Mouse (Mus musculus) midbrain, embryonic 13.5 days (tissue): ENCODE measurements at regions not wholly inside any gene's neighbourhood (a gene's known extent, or its start where the extent isn't known, plus 50 kb on each side); places are given as distances from the start of the nearest gene placed in this dataset.

Source experiments
- ATAC-seq: fragments of 200-750 bp; cut with Nextera tagmentation; 2 replicates; pipeline ENCODE4 v1.8.0; 2017; ENCODE audit warnings: mild to moderate bottlenecking, moderate TSS enrichment, moderate library complexity
- H3K27ac ChIP-seq: fragments of 300-500 bp; sonication (generic); 2 replicates; pipeline ENCODE4 v1.5.1; 2015; ENCODE audit warnings: inconsistent platforms, mild to moderate bottlenecking, moderate library complexity
- H3K27me3 ChIP-seq: fragments of 300-500 bp; sonication (generic); 2 replicates; pipeline ENCODE4 v1.6.1; 2015; ENCODE audit warnings: mild to moderate bottlenecking, inconsistent platforms
- H3K36me3 ChIP-seq: fragments of 300-500 bp; sonication (generic); 2 replicates; pipeline ENCODE4 v1.6.1; 2015; ENCODE audit warnings: mild to moderate bottlenecking, inconsistent platforms
- H3K4me1 ChIP-seq: fragments of 300-500 bp; sonication (generic); replicated peaks from 2 replicates; pipeline ENCODE4 v1.6.1; 2015; ENCODE audit warnings: inconsistent platforms
- H3K4me2 ChIP-seq: fragments of 300-500 bp; sonication (generic); replicated peaks from 2 replicates; pipeline ENCODE4 v1.6.1; 2015; ENCODE audit warnings: moderate library complexity, mild to moderate bottlenecking, inconsistent platforms
- H3K4me3 ChIP-seq: fragments of 300-500 bp; sonication (generic); replicated peaks from 2 replicates; pipeline ENCODE4 v1.5.1; 2015; ENCODE audit warnings: mild to moderate bottlenecking, inconsistent platforms
- H3K9ac ChIP-seq: fragments of 300-500 bp; sonication (generic); replicated peaks from 2 replicates; pipeline ENCODE4 v1.6.1; 2015; ENCODE audit warnings: mild to moderate bottlenecking, inconsistent platforms
- H3K9me3 ChIP-seq: fragments of 300-500 bp; sonication (generic); 2 replicates; pipeline ENCODE4 v1.6.1; 2016; ENCODE audit warnings: mild to moderate bottlenecking, inconsistent platforms
- WGBS: fragments of 180-500 bp; shearing (Covaris S2); methylation state at CpG from one replicate; pipeline ENCODE4 v1.1.7; 2015; 5-methylcytosine and 5-hydroxymethylcytosine counted together

- no peak overlapping the region for H3K27ac ChIP-seq
- ATAC-seq, result no peak
- H3K4me2 ChIP-seq, result no peak overlapping the region
- no peaks in the 10 kb centered on the region for H3K27me3 ChIP-seq
- H3K9ac ChIP-seq, result no peak overlapping the region
- H3K9me3 ChIP-seq, result no peaks in the 10 kb centered on the region
- 92% methylated on average over 5 of the region's 5 CpGs for WGBS
- H3K4me3 ChIP-seq, result no peak overlapping the region
- H3K4me1 ChIP-seq, result 0 out of 2 replicates have a peak, but pooled peaks cover 8% of the 10 kb centered on the region
- no peaks in the 10 kb centered on the region for H3K36me3 ChIP-seq
Observed at GRCm38 (mm10) chr15:86738776-86739175, 524.5 kb downstream of the Tbc1d22a start.

- Histone ChIP-seq H3K9ac (no peak overlapping the region), H3K36me3 (no peaks in the 10 kb centered on the region), H3K4me3 (no peak overlapping the region), H3K4me1 (peaks cover 17% of the 10 kb centered on the region; the same call in 1 of the 2 replicates), H3K9me3 (no peaks in the 10 kb centered on the region), H3K4me2 (no peak overlapping the region), H3K27me3 (no peaks in the 10 kb centered on the region), H3K27ac (peak overlapping the region; percentile 39)
- 61% methylated on average over 10 of the region's 10 CpGs for WGBS
- ATAC-seq, result peak; percentile 83
Observed at GRCm38 (mm10) chr15:86751436-86752136, 537.3 kb downstream of the Tbc1d22a start.

DNA sequence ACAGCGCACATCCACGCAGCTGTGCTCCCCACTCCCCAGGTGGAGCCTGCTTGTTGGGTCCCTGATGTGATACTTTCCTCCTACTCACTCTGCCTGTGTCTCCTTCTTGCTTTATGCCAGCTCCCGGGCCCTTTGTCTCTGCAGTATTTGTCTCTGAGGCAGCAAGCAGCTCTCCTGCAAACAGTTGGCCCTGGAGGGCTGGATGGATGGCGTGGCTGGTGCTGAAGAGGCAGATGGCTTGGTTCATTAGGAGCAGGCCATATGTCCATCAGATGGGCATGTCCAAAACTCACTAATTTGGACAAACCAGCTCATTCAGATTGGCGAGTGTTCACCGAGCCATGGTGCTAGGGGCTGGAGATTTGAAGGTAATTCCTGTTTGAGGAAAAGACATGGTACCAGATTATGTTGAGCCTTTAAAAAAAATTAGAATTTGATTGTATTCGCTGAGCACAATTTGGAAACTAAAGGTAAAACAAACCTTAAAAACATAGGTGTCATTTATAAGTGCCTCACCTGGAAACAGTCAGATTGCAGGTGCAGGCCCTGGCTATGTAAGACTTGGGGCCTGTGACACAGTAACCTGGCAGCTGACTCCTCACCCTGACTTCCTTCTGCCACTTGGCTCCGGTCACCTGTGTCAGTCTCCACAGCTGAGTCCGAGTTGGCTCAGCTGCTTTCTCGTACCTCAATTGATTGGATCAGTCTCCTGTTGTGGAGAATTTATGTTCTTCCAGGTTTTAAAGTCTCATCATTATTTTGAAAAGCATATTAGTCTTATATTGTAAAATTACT is 549.5 kb downstream of the Tbc1d22a start:
- Histone ChIP-seq H3K27me3 (no peaks in the 10 kb centered on the region), H3K9ac (no peak overlapping the region), H3K27ac (no peak overlapping the region), H3K4me1 (no peaks in the 10 kb centered on the region), H3K4me3 (no peak overlapping the region), H3K9me3 (0 out of 2 replicates have a peak, but pooled peaks cover 3% of the 10 kb centered on the region), H3K36me3 (no peaks in the 10 kb centered on the region), H3K4me2 (no peak overlapping the region)
- 89% methylated on average over 10 of the region's 10 CpGs for whole genome bisulfite sequencing
- no peak for ATAC-seq

DNA sequence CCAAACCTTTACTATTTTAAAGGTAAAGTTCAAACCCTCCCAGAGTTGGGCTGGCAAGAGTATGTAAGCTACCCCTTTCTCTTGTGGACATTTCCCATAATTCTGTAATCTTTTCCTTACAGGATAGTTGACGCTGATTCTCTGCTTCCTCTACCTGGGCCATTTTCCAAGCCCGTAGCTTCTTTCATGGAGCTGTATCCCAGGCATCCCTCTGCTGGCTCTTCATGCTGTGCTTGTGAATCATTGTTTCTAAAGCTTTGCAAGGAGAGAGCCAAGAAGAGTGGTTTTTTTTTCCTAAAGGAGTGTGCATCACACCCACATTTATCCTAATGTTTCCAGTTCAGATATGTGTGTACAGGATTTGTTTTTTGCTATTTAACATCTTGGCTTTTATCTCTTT is 553.4 kb downstream of the Tbc1d22a start:
- H3K36me3 ChIP-seq, result no peaks in the 10 kb centered on the region

GRCm38 (mm10) chr15:86773041-86773440 is 558.8 kb downstream of the Tbc1d22a start:
- ATAC-seq, result no peak

More for the DNA sequence above, 553.4 kb downstream of the Tbc1d22a start:
- no peak overlapping the region for H3K4me2 ChIP-seq
- no peaks in the 10 kb centered on the region for H3K4me1 ChIP-seq
- no peak overlapping the region for H3K4me3 ChIP-seq
- no peak overlapping the region for H3K27ac ChIP-seq
- WGBS, result 84% methylated on average over 2 of the region's 2 CpGs
- no peak for ATAC-seq
- 0 out of 2 replicates have a peak, but pooled peaks cover 3% of the 10 kb centered on the region for H3K9me3 ChIP-seq
- H3K9ac ChIP-seq, result no peak overlapping the region
- no peaks in the 10 kb centered on the region for H3K27me3 ChIP-seq

GRCm38 (mm10) chr15:86777998-86778397 is 563.7 kb downstream of the Tbc1d22a start:
- no peak for ATAC-seq
- Histone ChIP-seq H3K36me3 (no peaks in the 10 kb centered on the region), H3K4me2 (no peak overlapping the region), H3K9ac (no peak overlapping the region), H3K27me3 (no peaks in the 10 kb centered on the region), H3K4me1 (no peaks in the 10 kb centered on the region), H3K9me3 (no peaks in the 10 kb centered on the region), H3K4me3 (no peak overlapping the region), H3K27ac (no peak overlapping the region)
- 92% methylated on average over 11 of the region's 11 CpGs for WGBS

More at GRCm38 (mm10) chr15:86773041-86773440, 558.8 kb downstream of the Tbc1d22a start:
- 91% methylated on average over 7 of the region's 7 CpGs for WGBS
- Histone ChIP-seq H3K4me2 (no peak overlapping the region), H3K9me3 (no peaks in the 10 kb centered on the region), H3K27ac (no peak overlapping the region), H3K27me3 (no peaks in the 10 kb centered on the region), H3K4me1 (no peaks in the 10 kb centered on the region), H3K9ac (no peak overlapping the region), H3K4me3 (no peak overlapping the region), H3K36me3 (no peaks in the 10 kb centered on the region)

DNA sequence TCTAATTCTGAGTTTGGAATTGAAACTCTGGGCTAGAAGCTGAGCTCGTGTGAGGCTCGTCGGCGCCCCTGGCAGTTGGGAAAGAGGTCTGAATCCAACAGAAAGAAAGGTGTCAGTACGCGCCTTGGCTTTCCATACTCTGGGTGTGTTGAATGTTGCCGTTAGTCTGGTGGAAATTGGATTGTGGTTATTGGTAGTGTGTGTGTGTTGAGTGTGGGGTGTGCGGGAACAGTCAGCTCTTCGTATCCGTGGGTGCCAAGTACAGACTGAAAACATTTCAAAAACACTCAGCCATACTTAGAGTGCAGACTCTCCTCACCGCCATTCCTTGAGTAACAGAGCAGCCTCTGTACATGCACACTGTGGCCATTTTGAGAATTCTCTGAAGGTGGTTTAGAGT is 566.9 kb downstream of the Tbc1d22a start:
- no peak for ATAC-seq
- Histone ChIP-seq H3K4me3 (no peak overlapping the region), H3K36me3 (no peaks in the 10 kb centered on the region), H3K27me3 (no peaks in the 10 kb centered on the region), H3K9ac (no peak overlapping the region), H3K4me1 (no peaks in the 10 kb centered on the region), H3K27ac (no peak overlapping the region), H3K9me3 (no peaks in the 10 kb centered on the region), H3K4me2 (no peak overlapping the region)
- WGBS, result 94% methylated on average over 11 of the region's 11 CpGs

DNA sequence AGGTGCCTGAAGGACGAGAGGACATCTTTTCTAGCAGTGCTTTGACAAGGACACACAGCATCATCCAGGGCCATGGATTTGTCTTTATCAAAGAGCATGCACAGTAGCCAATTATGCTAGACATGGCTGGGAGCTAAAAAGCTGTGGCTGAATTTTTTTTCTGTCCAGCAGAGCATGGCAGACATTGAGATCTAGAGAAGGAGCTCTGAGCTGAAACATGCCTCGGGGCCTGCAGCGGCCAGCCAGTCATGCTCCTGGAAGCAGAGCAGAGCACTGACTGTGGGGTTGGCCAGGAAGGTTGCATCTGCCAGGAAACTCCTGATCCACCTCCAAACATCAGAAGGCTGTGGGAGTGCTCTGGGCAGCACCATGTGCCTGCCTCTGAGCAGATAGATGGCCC is 580.5 kb downstream of the Tbc1d22a start:
- no peaks in the 10 kb centered on the region for H3K36me3 ChIP-seq
- no peaks in the 10 kb centered on the region for H3K4me1 ChIP-seq
- no peaks in the 10 kb centered on the region for H3K27me3 ChIP-seq
- H3K4me2 ChIP-seq, result no peak overlapping the region
- no peaks in the 10 kb centered on the region for H3K9me3 ChIP-seq
- no peak overlapping the region for H3K27ac ChIP-seq
- no peak for ATAC-seq
- no peak overlapping the region for H3K4me3 ChIP-seq
- 65% methylated on average over 3 of the region's 3 CpGs for WGBS
- H3K9ac ChIP-seq, result no peak overlapping the region

DNA sequence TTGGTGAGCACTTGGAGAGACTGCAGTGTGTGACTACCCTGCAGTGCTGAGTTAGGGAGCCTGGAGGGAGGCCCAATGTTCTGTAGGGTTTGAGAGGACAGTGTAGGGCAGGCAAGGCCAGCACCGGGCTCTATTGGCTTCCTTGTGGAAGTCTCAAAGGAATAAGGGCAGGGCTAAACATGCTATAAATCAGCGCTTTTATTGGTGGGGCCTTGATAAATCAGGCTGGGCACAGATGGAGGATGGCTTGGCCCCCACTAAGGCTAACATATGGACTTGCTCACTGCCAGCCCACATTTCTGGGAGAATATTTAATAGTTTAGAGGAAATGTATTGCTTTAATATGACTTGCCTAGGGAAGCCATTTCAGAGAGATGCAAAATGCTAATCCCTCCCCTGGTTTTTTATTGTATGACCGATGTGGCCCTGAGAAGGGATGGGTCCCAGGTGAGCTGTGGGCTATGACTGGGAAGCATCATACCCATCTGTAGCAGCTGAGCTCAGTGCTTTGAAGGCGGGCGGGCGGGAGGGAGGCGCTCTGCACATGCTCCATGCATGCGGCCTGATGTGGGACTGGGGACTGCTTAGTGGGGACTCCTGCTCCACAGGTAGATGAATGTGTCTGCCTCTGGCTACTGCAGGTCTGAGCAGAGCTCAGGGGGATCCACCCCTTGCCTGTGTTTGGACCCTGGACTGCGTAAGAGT is 584.4 kb downstream of the Tbc1d22a start:
- 93% methylated on average over 9 of the region's 9 CpGs for WGBS
- H3K4me3 ChIP-seq, result no peak overlapping the region
- H3K27ac ChIP-seq, result no peak overlapping the region
- H3K4me1 ChIP-seq, result no peaks in the 10 kb centered on the region
- no peak for ATAC-seq
- no peaks in the 10 kb centered on the region for H3K27me3 ChIP-seq
- no peaks in the 10 kb centered on the region for H3K36me3 ChIP-seq
- no peak overlapping the region for H3K9ac ChIP-seq
- no peak overlapping the region for H3K4me2 ChIP-seq
- H3K9me3 ChIP-seq, result no peaks in the 10 kb centered on the region

DNA sequence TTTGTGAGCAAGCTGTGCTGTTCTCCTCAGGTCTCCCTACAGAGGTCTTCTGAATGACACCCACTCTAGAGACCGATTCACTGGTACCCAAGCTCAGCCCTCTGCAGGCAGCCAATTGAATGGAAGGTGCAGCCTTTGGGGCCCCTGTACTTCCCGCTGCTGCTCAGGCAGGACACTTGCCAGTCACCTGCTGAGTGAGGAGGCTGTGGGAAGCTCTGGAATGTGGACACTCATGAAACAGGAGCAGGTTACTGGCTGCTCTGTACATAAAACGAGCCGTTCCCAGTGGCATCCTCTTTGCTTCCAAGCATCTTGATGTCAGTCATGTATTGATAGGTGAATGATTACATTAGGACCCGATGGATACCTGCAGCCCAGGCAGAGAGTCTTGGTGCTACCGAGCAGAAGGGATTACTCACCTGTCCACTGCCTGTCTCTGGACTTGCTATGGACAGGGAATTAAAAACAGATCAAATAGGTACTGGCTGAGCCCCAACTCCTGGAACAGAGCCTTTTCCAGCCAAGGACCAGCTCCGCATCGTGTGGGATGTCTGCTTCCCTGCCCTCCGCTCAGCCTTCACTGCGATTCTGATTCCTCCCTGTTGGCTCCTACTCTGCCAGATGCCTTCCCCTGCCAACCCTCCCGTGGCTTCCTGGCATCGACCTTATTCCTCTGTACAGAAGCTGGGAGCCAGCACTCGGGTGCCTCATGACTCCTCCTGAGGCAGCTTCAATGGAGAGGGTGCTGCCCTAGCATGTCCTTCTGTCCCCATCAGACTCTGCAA is 593.2 kb downstream of the Tbc1d22a start:
- 83% methylated on average over 13 of the region's 13 CpGs for WGBS
- Histone ChIP-seq H3K27me3 (no peaks in the 10 kb centered on the region), H3K9me3 (no peaks in the 10 kb centered on the region), H3K4me2 (no peak overlapping the region), H3K36me3 (no peaks in the 10 kb centered on the region), H3K4me3 (no peak overlapping the region), H3K27ac (no peak overlapping the region), H3K4me1 (no peaks in the 10 kb centered on the region), H3K9ac (no peak overlapping the region)
- no peak for ATAC-seq

DNA sequence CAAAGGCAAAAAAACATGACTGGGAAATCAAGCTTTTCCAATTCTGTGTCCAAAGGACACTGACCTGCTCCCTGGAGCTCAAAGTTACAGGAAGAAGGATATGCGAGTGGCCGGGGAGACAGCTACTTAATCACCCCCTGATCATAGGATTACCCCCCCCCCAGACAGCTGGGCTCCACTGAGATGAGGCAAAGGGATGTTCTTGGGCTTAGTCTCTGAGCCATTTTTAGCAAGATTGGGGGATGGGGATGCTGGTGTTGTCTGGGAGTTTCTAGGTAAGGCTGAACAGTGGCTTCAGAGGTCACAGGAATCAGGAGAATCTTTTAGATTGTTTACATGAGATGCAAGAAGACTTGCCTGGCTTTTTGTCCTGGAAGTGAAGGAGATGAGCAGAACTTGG is 597.6 kb downstream of the Tbc1d22a start:
- Histone ChIP-seq H3K9me3 (no peaks in the 10 kb centered on the region), H3K27ac (no peak overlapping the region), H3K27me3 (no peaks in the 10 kb centered on the region), H3K4me2 (no peak overlapping the region), H3K4me3 (no peak overlapping the region), H3K36me3 (no peaks in the 10 kb centered on the region), H3K9ac (no peak overlapping the region), H3K4me1 (no peaks in the 10 kb centered on the region)
- WGBS, result 77% methylated on average over 2 of the region's 2 CpGs
- no peak for ATAC-seq
